Mouse (Mus musculus): ENCODE data around the gene Zfp78. TPM values are rescaled to one million over a fixed set of nuclear protein-coding genes. Genes with fewer than 3 reads are reported as not detected.
A peak's percentile ranks its signal among the peaks of the same experiment; 100 is the strongest.

Gene Zfp78
- polyA plus RNA-seq (2015; fragmentation: Nextera tagmentation; extraction: Ambion mirVana) = 4.5 and 4.6 TPM in 2 replicates

GRCm38 (mm10) chr7:6363047-6363488 lies at the start of gene Zfp78:
Gene Zfp78 (plus strand): TSS chr7:6363280.
- Histone ChIP-seq H3K4me3 (peak within 1 kb of the TSS; percentile 54), H3K4me2 (replicated peaks) (peak within 1 kb of the TSS; percentile 56), H3K9ac (replicated peaks) (peak within 1 kb of the TSS; percentile 59), H3K4me1 (peaks cover 10% of the 10 kb centered on the region), H3K27ac (replicated peaks) (peak within 1 kb of the TSS; percentile 96), H3K9me3 (no peaks in the 10 kb centered on the region), H3K27me3 (no peaks in the 10 kb centered on the region), H3K36me3 (no peaks in the 10 kb centered on the region)
- under 1% methylated on average over 23 of the region's 23 CpGs for WGBS
- peak; percentile 86 for ATAC-seq (replicated peaks)

- Histone ChIP-seq H3K36me3 (peaks cover 14% of the 10 kb centered on the region), H3K9me3 (0 out of 2 replicates have a peak, but pooled peaks cover 3% of the 10 kb centered on the region), H3K4me3 (peak overlapping the region; percentile 59), H3K4me2 (replicated peaks) (peak overlapping the region; percentile 47), H3K27me3 (no peaks in the 10 kb centered on the region), H3K9ac (replicated peaks) (peak overlapping the region; percentile 73), H3K4me1 (peaks cover 16% of the 10 kb centered on the region), H3K27ac (replicated peaks) (peak overlapping the region; percentile 87)
- ATAC-seq (replicated peaks) = peak; percentile 89
- WGBS = 16% methylated on average over 23 of the region's 23 CpGs
Observed at GRCm38 (mm10) chr7:6330458-6331232, 32.4 kb upstream of the Zfp78 start.

GRCm38 (mm10) chr7:6331233-6331956 lies 31.7 kb upstream of the Zfp78 start, which contains the start of gene Zfp583:
Gene Zfp583 (minus strand): TSS chr7:6331285.
- Histone ChIP-seq H3K9ac (replicated peaks) (peak within 1 kb of the TSS; percentile 73), H3K4me3 (peak within 1 kb of the TSS; percentile 59), H3K4me1 (peaks cover 16% of the 10 kb centered on the region), H3K36me3 (peaks cover 14% of the 10 kb centered on the region), H3K9me3 (0 out of 2 replicates have a peak, but pooled peaks cover 3% of the 10 kb centered on the region), H3K4me2 (replicated peaks) (peak within 1 kb of the TSS; percentile 47), H3K27ac (replicated peaks) (peak within 1 kb of the TSS; percentile 87), H3K27me3 (no peaks in the 10 kb centered on the region)
- WGBS = 4% methylated on average over 31 of the region's 31 CpGs
- peak; percentile 93 for ATAC-seq (replicated peaks)

- no peak for ATAC-seq (replicated peaks)
- Histone ChIP-seq H3K4me3 (no peak overlapping the region), H3K4me2 (replicated peaks) (no peak overlapping the region), H3K27me3 (no peaks in the 10 kb centered on the region), H3K27ac (replicated peaks) (no peak overlapping the region), H3K4me1 (peaks cover 4% of the 10 kb centered on the region), H3K36me3 (no peaks in the 10 kb centered on the region), H3K9ac (replicated peaks) (no peak overlapping the region), H3K9me3 (no peaks in the 10 kb centered on the region)
- 82% methylated on average over 5 of the region's 5 CpGs for WGBS
Observed at GRCm38 (mm10) chr7:6339865-6340264, 23.2 kb upstream of the Zfp78 start.

- H3K27me3 ChIP-seq = no peaks in the 10 kb centered on the region
- ATAC-seq (replicated peaks) = peak; percentile 95
- under 1% methylated on average over 26 of the region's 26 CpGs for WGBS
Observed at GRCm38 (mm10) chr7:6343501-6344071, 19.5 kb upstream of the Zfp78 start, which contains the start of gene Gm3854. Gene Gm3854 (plus strand): TSS chr7:6343759.

GRCm38 (mm10) chr7:6344124-6344523 lies 19.0 kb upstream of the Zfp78 start:
- Histone ChIP-seq H3K9me3 (no peaks in the 10 kb centered on the region), H3K4me1 (peaks cover 4% of the 10 kb centered on the region), H3K27me3 (no peaks in the 10 kb centered on the region), H3K36me3 (no peaks in the 10 kb centered on the region), H3K27ac (replicated peaks) (peak overlapping the region; percentile 90; the same call in 1 of the 2 replicates), H3K4me2 (replicated peaks) (peak overlapping the region; percentile 44), H3K9ac (replicated peaks) (peak overlapping the region; percentile 74), H3K4me3 (peak overlapping the region; percentile 75)
- peak; percentile 47 for ATAC-seq (replicated peaks)
- WGBS = 31% methylated on average over 10 of the region's 10 CpGs

More at GRCm38 (mm10) chr7:6343501-6344071, 19.5 kb upstream of the Zfp78 start, which contains the start of gene Gm3854:
- H3K4me2 ChIP-seq (replicated peaks) = peak within 1 kb of the TSS; percentile 44
- H3K4me1 ChIP-seq = peaks cover 4% of the 10 kb centered on the region
- H3K9me3 ChIP-seq = no peaks in the 10 kb centered on the region
- H3K27ac ChIP-seq (replicated peaks) = peak within 1 kb of the TSS; percentile 90
- H3K9ac ChIP-seq (replicated peaks) = peak within 1 kb of the TSS; percentile 74
- H3K4me3 ChIP-seq = peak within 1 kb of the TSS; percentile 75
- H3K36me3 ChIP-seq = no peaks in the 10 kb centered on the region

GRCm38 (mm10) chr7:6358121-6358520 lies 5.0 kb upstream of the Zfp78 start:
- H3K4me2 ChIP-seq (replicated peaks) = no peak overlapping the region
- H3K36me3 ChIP-seq = peaks cover 18% of the 10 kb centered on the region
- no peaks in the 10 kb centered on the region for H3K27me3 ChIP-seq
- ATAC-seq (replicated peaks) = no peak
- H3K9ac ChIP-seq (replicated peaks) = no peak overlapping the region
- H3K27ac ChIP-seq (replicated peaks) = no peak overlapping the region
- H3K9me3 ChIP-seq = no peaks in the 10 kb centered on the region
- H3K4me1 ChIP-seq = no peaks in the 10 kb centered on the region
- no peak overlapping the region for H3K4me3 ChIP-seq
- WGBS = 79% methylated on average over 2 of the region's 2 CpGs

GRCm38 (mm10) chr7:6358937-6359590 lies 4.0 kb upstream of the Zfp78 start:
- H3K9me3 ChIP-seq = no peaks in the 10 kb centered on the region
- H3K4me3 ChIP-seq = no peak overlapping the region
- H3K9ac ChIP-seq (replicated peaks) = no peak overlapping the region
- H3K27ac ChIP-seq (replicated peaks) = 0 out of 2 replicates have a peak overlapping the region, but pooled peaks have one; percentile 2
- H3K36me3 ChIP-seq = peaks cover 9% of the 10 kb centered on the region
- peaks cover 6% of the 10 kb centered on the region for H3K4me1 ChIP-seq
- ATAC-seq (replicated peaks) = no peak
- H3K4me2 ChIP-seq (replicated peaks) = no peak overlapping the region
- WGBS = 51% methylated on average over 10 of the region's 10 CpGs
- no peaks in the 10 kb centered on the region for H3K27me3 ChIP-seq

GRCm38 (mm10) chr7:6360477-6361060 lies 2.5 kb upstream of the Zfp78 start:
- Histone ChIP-seq H3K4me3 (no peak overlapping the region), H3K9ac (replicated peaks) (no peak overlapping the region), H3K4me2 (replicated peaks) (no peak overlapping the region), H3K27ac (replicated peaks) (no peak overlapping the region), H3K36me3 (no peaks in the 10 kb centered on the region), H3K9me3 (no peaks in the 10 kb centered on the region), H3K27me3 (no peaks in the 10 kb centered on the region), H3K4me1 (peaks cover 10% of the 10 kb centered on the region)
- 16% methylated on average over 9 of the region's 9 CpGs for WGBS
- ATAC-seq (replicated peaks) = no peak

GRCm38 (mm10) chr7:6361756-6362155 lies 1.3 kb upstream of the Zfp78 start:
- peak overlapping the region; percentile 59 for H3K9ac ChIP-seq (replicated peaks)
- peak overlapping the region; percentile 96 for H3K27ac ChIP-seq (replicated peaks)
- peak overlapping the region; percentile 56 for H3K4me2 ChIP-seq (replicated peaks)
- peak overlapping the region; percentile 54 for H3K4me3 ChIP-seq
- no peak for ATAC-seq (replicated peaks)
- no peaks in the 10 kb centered on the region for H3K9me3 ChIP-seq
- peaks cover 10% of the 10 kb centered on the region for H3K4me1 ChIP-seq
- 19% methylated on average over 7 of the region's 7 CpGs for WGBS
- H3K36me3 ChIP-seq = no peaks in the 10 kb centered on the region
- no peaks in the 10 kb centered on the region for H3K27me3 ChIP-seq
